Comparison of ENCODE assay signal across 8 mouse cellular contexts in the genomic region with DNA sequence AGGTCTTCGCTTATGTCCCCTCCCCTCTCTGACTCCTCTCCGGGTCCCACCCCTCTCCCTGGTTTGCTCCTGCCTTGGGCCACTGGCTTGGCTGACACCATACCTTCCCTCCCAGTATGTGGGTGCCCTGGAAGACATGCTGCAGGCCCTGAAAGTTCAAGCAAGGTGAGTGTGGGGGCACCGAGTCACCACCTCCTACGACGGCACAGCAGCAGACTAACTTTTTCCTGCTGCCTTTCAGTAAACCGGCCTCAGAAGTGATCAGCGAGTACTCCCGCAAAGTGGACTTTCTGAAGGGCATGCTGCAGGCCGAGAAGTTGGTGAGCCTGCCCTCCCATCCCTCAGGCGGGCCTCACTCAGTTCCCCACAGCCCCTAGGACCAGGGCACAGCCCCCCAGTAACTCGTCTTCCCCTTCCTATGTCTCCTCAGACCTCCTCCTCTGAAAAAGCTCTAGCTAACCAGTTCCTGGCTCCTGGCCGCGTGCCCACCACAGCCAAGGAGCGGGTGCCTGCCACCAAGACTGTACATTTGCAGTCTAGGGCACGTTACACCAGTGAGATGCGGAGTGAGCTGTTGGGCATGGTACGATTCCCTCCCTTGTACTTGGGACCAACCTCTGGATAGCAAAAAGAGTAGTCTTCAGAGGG. TPM values are rescaled to one million over a fixed set of nuclear protein-coding genes. Genes with fewer than 3 reads are reported as not detected.
A peak's percentile ranks its signal among the peaks of the same experiment; 100 is the strongest.
DNase-seq lines count a peak whose midpoint lies in the region; ATAC-seq and TF ChIP-seq lines count a peak whose summit lies in the region.

No protein-coding gene starts in this region.

- TF ChIP-seq POLR2A in MEL (IDR thresholded peaks at IDR 0.05; ENCODE audit: control insufficient read depth in 1 of 2, insufficient read depth in 1 of 2, low read depth in 1 of 2, low read length in 2 of 2, poor library complexity in 1 of 2) = no peak

- peaks cover 6% of the 10 kb centered on the region; the same call in 1 of the 2 replicates for H3K79me2 ChIP-seq in MEL (ENCODE audit: control insufficient read depth, insufficient read depth, low read length, poor library complexity)

- H3K36me3 ChIP-seq in heart, embryonic 16.5 days (ENCODE audit: control insufficient read depth, insufficient read depth) = peaks cover 3% of the 10 kb centered on the region; the same call in 1 of the 2 replicates
- H3K36me3 ChIP-seq in MEL (ENCODE audit: control insufficient read depth in 1 of 2, insufficient read depth in 2 of 2, low read length in 2 of 2) = peaks cover 0 to 9% of the 10 kb centered on the region in 2 experiments; a peak in 2 of 4 replicates
- H3K36me3 ChIP-seq in forebrain, embryonic 11.5 days (ENCODE audit: control insufficient read depth, insufficient read depth, low read length) = no peaks in the 10 kb centered on the region; the same call in 1 of the 2 replicates
- H3K36me3 ChIP-seq in liver, embryonic 11.5 days (ENCODE audit: control insufficient read depth, insufficient read depth, low read length) = peaks cover 3% of the 10 kb centered on the region; the same call in 1 of the 2 replicates

- intact Hi-C loops in heart, postnatal 14 days (cut with DNase I) = loop anchor here (5.0 kb wide), 1 partner anchor 95 kb away; a partner anchor contains a TSS

- peak overlapping the region; percentile 82 for H3K9ac ChIP-seq in heart, embryonic 16.5 days (ENCODE audit: low read length)
- H3K9ac ChIP-seq in MEL (ENCODE audit: control insufficient read depth, low read depth, low read length, poor library complexity, severe bottlenecking) = peak overlapping the region; percentile 69
- peak overlapping the region; percentile 63 for H3K9ac ChIP-seq in forebrain, embryonic 11.5 days (ENCODE audit: low read length)
- H3K9ac ChIP-seq in liver, embryonic 11.5 days (ENCODE audit: low read depth, low read length) = peak overlapping the region; percentile 58

- H3K9me3 ChIP-seq in heart, embryonic 16.5 days (replicated peaks; ENCODE audit: control insufficient read depth, low read length) = no peaks in the 10 kb centered on the region
- no peaks in the 10 kb centered on the region for H3K9me3 ChIP-seq in MEL (replicated peaks; ENCODE audit: insufficient read depth, low read length)
- no peaks in the 10 kb centered on the region for H3K9me3 ChIP-seq in forebrain, embryonic 11.5 days (ENCODE audit: control insufficient read depth, low read length)
- H3K9me3 ChIP-seq in liver, embryonic 11.5 days (ENCODE audit: control insufficient read depth, low read length) = no peaks in the 10 kb centered on the region

- H3K4me3 ChIP-seq in heart, embryonic 16.5 days (ENCODE audit: low read length) = peak overlapping the region; percentile 78
- peak overlapping the region; percentile 79 to 81 for H3K4me3 ChIP-seq in MEL (ENCODE audit: control insufficient read depth in 1 of 2, insufficient read depth in 1 of 2, low read depth in 2 of 2, low read length in 2 of 2)
- H3K4me3 ChIP-seq in forebrain, embryonic 11.5 days (ENCODE audit: low read depth, low read length) = peak overlapping the region; percentile 59
- H3K4me3 ChIP-seq in liver, embryonic 11.5 days (ENCODE audit: low read depth, low read length) = peak overlapping the region; percentile 59

- no peak for TF ChIP-seq RAD21 in MEL (IDR thresholded peaks at IDR 0.05; ENCODE audit: low read depth, low read length)

- peak overlapping the region; percentile 95 for H3K4me2 ChIP-seq in heart, embryonic 16.5 days (ENCODE audit: low read depth, low read length)
- H3K4me2 ChIP-seq in forebrain, embryonic 11.5 days (ENCODE audit: low read depth, low read length, severe bottlenecking) = peak overlapping the region; percentile 60
- H3K4me2 ChIP-seq in liver, embryonic 11.5 days = peak overlapping the region; percentile 92

- DNase-seq in heart, postnatal 14 days = no peak
- no peak for DNase-seq in MEL (ENCODE audit: low read depth, low spot score)
- DNase-seq in forebrain, embryonic 11.5 days (ENCODE audit: low spot score) = no peak
- DNase-seq in liver, embryonic 11.5 days (ENCODE audit: low spot score) = no peak
- no peak for DNase-seq in urinary bladder, postnatal 4 days (ENCODE audit: low spot score in 2 of 2)
- DNase-seq in Muller cell, postnatal 12 days (ENCODE audit: inconsistent ontology term) = no peak

- no peak for TF ChIP-seq CTCF in MEL (IDR thresholded peaks at IDR 0.05 in 2 of 3, conservative IDR thresholded peaks at IDR 0.05 in 1 of 3; ENCODE audit: control insufficient read depth in 1 of 3, insufficient read depth in 1 of 3, low read depth in 2 of 3, low read length in 3 of 3, poor library complexity in 1 of 3, severe bottlenecking in 1 of 3)

- 31% methylated on average over 17 of the region's 17 CpGs for WGBS in heart, embryonic 16.5 days
- WGBS in forebrain, embryonic 11.5 days = 61% methylated on average over 17 of the region's 17 CpGs
- 37% methylated on average over 17 of the region's 17 CpGs for WGBS in liver, embryonic 11.5 days

- peaks cover 21% of the 10 kb centered on the region for H3K4me1 ChIP-seq in heart, embryonic 16.5 days (ENCODE audit: control insufficient read depth, insufficient read depth, low read length)
- H3K4me1 ChIP-seq in MEL (ENCODE audit: control insufficient read depth in 1 of 2, insufficient read depth in 2 of 2, low read length in 2 of 2) = peaks cover 0 to 11% of the 10 kb centered on the region in 2 experiments; a peak in 2 of 4 replicates
- H3K4me1 ChIP-seq in forebrain, embryonic 11.5 days (replicated peaks; ENCODE audit: control insufficient read depth, insufficient read depth, low read length) = peaks cover 9% of the 10 kb centered on the region; the same call in 1 of the 2 replicates
- peaks cover 18% of the 10 kb centered on the region for H3K4me1 ChIP-seq in liver, embryonic 11.5 days (replicated peaks; ENCODE audit: control insufficient read depth, insufficient read depth, low read length)

- H3K27ac ChIP-seq in heart, embryonic 16.5 days (ENCODE audit: low read length) = peak overlapping the region; percentile 93
- peak overlapping the region; percentile 43 for H3K27ac ChIP-seq in MEL (ENCODE audit: control insufficient read depth, low read depth, low read length)
- peak overlapping the region; percentile 39; the same call in 1 of the 2 replicates for H3K27ac ChIP-seq in forebrain, embryonic 11.5 days (ENCODE audit: low read depth, low read length)
- H3K27ac ChIP-seq in liver, embryonic 11.5 days (ENCODE audit: low read depth, low read length) = peak overlapping the region; percentile 81

- H3K27me3 ChIP-seq in heart, embryonic 16.5 days (ENCODE audit: control insufficient read depth, insufficient read depth, low read length) = no peaks in the 10 kb centered on the region
- no peaks in the 10 kb centered on the region for H3K27me3 ChIP-seq in MEL (ENCODE audit: control insufficient read depth in 1 of 2, insufficient read depth in 2 of 2, low read length in 2 of 2)
- no peaks in the 10 kb centered on the region for H3K27me3 ChIP-seq in forebrain, embryonic 11.5 days (ENCODE audit: control insufficient read depth, insufficient read depth, low read length)
- H3K27me3 ChIP-seq in liver, embryonic 11.5 days (replicated peaks; ENCODE audit: control insufficient read depth, insufficient read depth, low read length) = no peaks in the 10 kb centered on the region

- ATAC-seq in heart, embryonic 16.5 days (replicated peaks; ENCODE audit: extremely low read depth, insufficient read depth, low FRiP score) = no peak
- ATAC-seq in forebrain, embryonic 11.5 days (replicated peaks; ENCODE audit: low FRiP score) = no peak; the same call in 1 of the 2 replicates
- ATAC-seq in liver, embryonic 11.5 days (replicated peaks; ENCODE audit: low FRiP score) = no peak; the same call in 1 of the 2 replicates
- no peak for ATAC-seq in erythroid progenitor cell, adult 5-6 weeks (replicated peaks; ENCODE audit: low FRiP score, poor library complexity, severe bottlenecking)

- no peak for TF ChIP-seq EP300 in MEL (IDR thresholded peaks at IDR 0.05; ENCODE audit: low read depth in 1 of 2, low read length in 2 of 2)

RNA-seq across cellular contexts. Expression of a gene that starts 1.0 kb away (rescaled TPM):
- polyA plus RNA-seq in heart, embryonic 16.5 days (2015; fragmentation: Nextera tagmentation; extraction: Ambion mirVana) = 77.2 and 82.0 TPM in 2 replicates
- 100 to 1,000 TPM in 1 of 2 experiments, 10 to 100 TPM in 1; 96.5 to 108 TPM for total RNA-seq in heart, postnatal 14 days (2021)
- total RNA-seq in MEL (2012; rRNA removed) = 91.9 and 107 TPM in 2 replicates
- polyA plus RNA-seq in MEL (2012; ENCODE audit: insufficient read depth in 1 of 2, insufficient read length in 2 of 2, low read depth in 1 of 2, low replicate concordance in 2 of 2, missing spikeins in 1 of 2) = 100 to 1,000 TPM in 1 of 2 experiments, not detected in 1; 117 TPM
- polyA plus RNA-seq in forebrain, embryonic 11.5 days (2014; fragmentation: Nextera tagmentation; extraction: Ambion mirVana) = 69.3 and 82.5 TPM in 2 replicates
- polyA plus RNA-seq in liver, embryonic 11.5 days (2014; fragmentation: Nextera tagmentation; extraction: Ambion mirVana) = 86.9 and 97.8 TPM in 2 replicates
- total RNA-seq in erythroid progenitor cell, adult 5-6 weeks (2015; ENCODE audit: low replicate concordance) = 46.1 and 99.8 TPM in 2 replicates
- 48.1 and 59.2 TPM in 2 replicates for total RNA-seq in erythroid progenitor cell, adult 5-6 weeks (2017; ENCODE audit: low replicate concordance)

RNA-seq across cellular contexts. Expression of a gene that starts 3.4 kb away (rescaled TPM):
- polyA plus RNA-seq in heart, embryonic 16.5 days (2015; fragmentation: Nextera tagmentation; extraction: Ambion mirVana) = 5.7 and 6.2 TPM in 2 replicates
- 10 to 100 TPM; 10.4 to 10.7 TPM for total RNA-seq in heart, postnatal 14 days (2021)
- 14.1 and 18.3 TPM in 2 replicates for total RNA-seq in MEL (2012; rRNA removed)
- 10 to 100 TPM in 1 of 2 experiments, not detected in 1; 16.2 TPM for polyA plus RNA-seq in MEL (2012; ENCODE audit: insufficient read depth in 1 of 2, insufficient read length in 2 of 2, low read depth in 1 of 2, low replicate concordance in 2 of 2, missing spikeins in 1 of 2)
- polyA plus RNA-seq in forebrain, embryonic 11.5 days (2014; fragmentation: Nextera tagmentation; extraction: Ambion mirVana) = 2.9 and 3.3 TPM in 2 replicates
- 5.8 and 6.9 TPM in 2 replicates for polyA plus RNA-seq in liver, embryonic 11.5 days (2014; fragmentation: Nextera tagmentation; extraction: Ambion mirVana)
- total RNA-seq in erythroid progenitor cell, adult 5-6 weeks (2015; ENCODE audit: low replicate concordance) = 1.7 and 13.7 TPM in 2 replicates
- 10.4 and 10.7 TPM in 2 replicates for total RNA-seq in erythroid progenitor cell, adult 5-6 weeks (2017; ENCODE audit: low replicate concordance)

RNA-seq across cellular contexts. Expression of a gene that starts 14.1 kb away (rescaled TPM):
- 38.1 and 43.0 TPM in 2 replicates for polyA plus RNA-seq in heart, embryonic 16.5 days (2015; fragmentation: Nextera tagmentation; extraction: Ambion mirVana)
- 10 to 100 TPM; 48.5 to 52.3 TPM for total RNA-seq in heart, postnatal 14 days (2021)
- total RNA-seq in MEL (2012; rRNA removed) = 29.6 and 30.5 TPM in 2 replicates
- polyA plus RNA-seq in MEL (2012; ENCODE audit: insufficient read depth in 1 of 2, insufficient read length in 2 of 2, low read depth in 1 of 2, low replicate concordance in 2 of 2, missing spikeins in 1 of 2) = 10 to 100 TPM in 1 of 2 experiments, not detected in 1; 48.3 TPM
- 49.1 and 51.4 TPM in 2 replicates for polyA plus RNA-seq in forebrain, embryonic 11.5 days (2014; fragmentation: Nextera tagmentation; extraction: Ambion mirVana)
- polyA plus RNA-seq in liver, embryonic 11.5 days (2014; fragmentation: Nextera tagmentation; extraction: Ambion mirVana) = 43.7 and 44.6 TPM in 2 replicates
- not detected in 2 replicates for total RNA-seq in erythroid progenitor cell, adult 5-6 weeks (2015; ENCODE audit: low replicate concordance)
- total RNA-seq in erythroid progenitor cell, adult 5-6 weeks (2017; ENCODE audit: low replicate concordance) = 1.4 and 6.7 TPM in 2 replicates

RNA-seq across cellular contexts. Expression of a gene that starts 27.9 kb away (rescaled TPM):
- 20.6 and 24.4 TPM in 2 replicates for polyA plus RNA-seq in heart, embryonic 16.5 days (2015; fragmentation: Nextera tagmentation; extraction: Ambion mirVana)
- total RNA-seq in heart, postnatal 14 days (2021) = 10 to 100 TPM; 40.5 to 45.1 TPM
- total RNA-seq in MEL (2012; rRNA removed) = 0.04 TPM in 1 of 2 replicates, not detected in the other
- polyA plus RNA-seq in MEL (2012; ENCODE audit: insufficient read depth in 1 of 2, insufficient read length in 2 of 2, low read depth in 1 of 2, low replicate concordance in 2 of 2, missing spikeins in 1 of 2) = under 1 TPM in 1 of 2 experiments, not detected in 1; 0.07 TPM
- polyA plus RNA-seq in forebrain, embryonic 11.5 days (2014; fragmentation: Nextera tagmentation; extraction: Ambion mirVana) = 4.2 and 4.5 TPM in 2 replicates
- polyA plus RNA-seq in liver, embryonic 11.5 days (2014; fragmentation: Nextera tagmentation; extraction: Ambion mirVana) = 6.6 and 6.7 TPM in 2 replicates
- not detected in 2 replicates for total RNA-seq in erythroid progenitor cell, adult 5-6 weeks (2015; ENCODE audit: low replicate concordance)
- total RNA-seq in erythroid progenitor cell, adult 5-6 weeks (2017; ENCODE audit: low replicate concordance) = 0.64 TPM in 1 of 2 replicates, not detected in the other

RNA-seq across cellular contexts. Expression of a gene that starts 29.0 kb away (rescaled TPM):
- 86.4 and 88.8 TPM in 2 replicates for polyA plus RNA-seq in heart, embryonic 16.5 days (2015; fragmentation: Nextera tagmentation; extraction: Ambion mirVana)
- 10 to 100 TPM; 57.0 to 62.9 TPM for total RNA-seq in heart, postnatal 14 days (2021)
- total RNA-seq in MEL (2012; rRNA removed) = 54.5 and 59.6 TPM in 2 replicates
- polyA plus RNA-seq in MEL (2012; ENCODE audit: insufficient read depth in 1 of 2, insufficient read length in 2 of 2, low read depth in 1 of 2, low replicate concordance in 2 of 2, missing spikeins in 1 of 2) = 100 to 1,000 TPM in 1 of 2 experiments, not detected in 1; 132 TPM
- 106 and 119 TPM in 2 replicates for polyA plus RNA-seq in forebrain, embryonic 11.5 days (2014; fragmentation: Nextera tagmentation; extraction: Ambion mirVana)
- polyA plus RNA-seq in liver, embryonic 11.5 days (2014; fragmentation: Nextera tagmentation; extraction: Ambion mirVana) = 102 and 111 TPM in 2 replicates
- total RNA-seq in erythroid progenitor cell, adult 5-6 weeks (2015; ENCODE audit: low replicate concordance) = 35.0 and 51.6 TPM in 2 replicates
- 22.3 and 44.8 TPM in 2 replicates for total RNA-seq in erythroid progenitor cell, adult 5-6 weeks (2017; ENCODE audit: low replicate concordance)

Comparison
In these comparisons a context has a peak if more than half of its experiments do, and no peak if none do; other contexts are left out.
1. H3K27ac ChIP-seq: peak in every context shown above with its lines; median percentile 93 in heart, embryonic 16.5 days; 81 in liver, embryonic 11.5 days; 43 in MEL; 39 in forebrain, embryonic 11.5 days.